Mouse (Mus musculus) brown adipose tissue, adult 24 weeks (tissue): ENCODE data around the gene Acadsb. TPM values are rescaled to one million over a fixed set of nuclear protein-coding genes. Genes with fewer than 3 reads are reported as not detected.
"Not testable (repeated sequence)": the region's sequence is repeated elsewhere in the genome, so short reads cannot be mapped to it uniquely, and the experiment has no call there.

Source experiments
- H3K27ac ChIP-seq: fragments of 200-500 bp; replicated peaks from 2 replicates; pipeline ENCODE4 v1.5.1; 2012; ENCODE audit warnings: low read depth, mild to moderate bottlenecking, low read length
- H3K4me1 ChIP-seq: fragments of 200-500 bp; 2 replicates; pipeline ENCODE4 v1.6.1; 2012; ENCODE audit warnings: low read length, mixed read lengths; ENCODE audit not compliant: control insufficient read depth, insufficient read depth, insufficient read length
- H3K4me3 ChIP-seq: fragments of 200-500 bp; 2 replicates; pipeline ENCODE4 v1.5.1; 2012; ENCODE audit warnings: low read depth, mild to moderate bottlenecking, low read length, moderate library complexity; ENCODE audit not compliant: insufficient read depth
- polyA plus RNA-seq: library from polyadenylated mRNA; stranded (reverse); fragments of >200 nt; gene quantifications from 2 replicates; pipeline ENCODE4 v1.2.4, GENCODE M21; 2012; ENCODE audit not compliant: missing spikeins, insufficient read depth, insufficient read length

The Acadsb gene
- 240 and 287 TPM in 2 replicates for polyA plus RNA-seq

DNA sequence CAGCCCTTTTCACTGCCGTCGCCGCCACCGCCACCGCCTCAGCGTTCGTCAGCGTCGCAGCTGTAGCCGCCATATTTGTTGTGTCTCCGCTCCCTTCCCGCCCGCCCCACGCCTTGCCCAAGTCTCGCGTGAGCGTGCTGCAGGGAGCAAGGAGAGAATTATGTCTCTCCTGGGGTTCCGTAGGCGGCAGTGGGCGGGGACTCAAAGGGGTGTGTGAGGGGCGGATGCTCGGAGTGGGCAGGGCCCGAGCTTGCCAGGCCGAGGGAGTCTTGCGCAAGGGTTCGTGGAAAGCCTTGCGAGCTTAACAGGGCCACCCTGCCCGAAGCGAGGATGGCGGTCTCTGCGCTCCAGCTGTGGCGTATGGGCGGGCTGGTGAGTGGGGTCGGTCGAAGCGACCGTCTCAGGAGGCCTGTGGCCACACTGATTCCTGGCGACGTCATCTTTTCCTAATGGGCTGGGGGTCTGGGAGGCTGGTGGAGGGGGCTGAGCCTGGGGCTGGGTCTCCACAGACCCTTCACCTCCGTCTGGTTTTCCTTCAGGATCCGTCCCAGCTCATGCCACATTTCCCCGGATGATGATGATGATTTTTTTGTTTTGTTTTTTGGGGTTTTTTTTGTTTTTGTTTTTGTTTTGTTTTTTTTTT lies at the start of gene Acadsb, which contains the start of gene Ikzf5:
Gene Acadsb (plus strand): TSS at position 186 of the 643 bp plus-strand sequence.
Gene Ikzf5 (minus strand): TSS at position 106 of the 643 bp plus-strand sequence.
- Histone ChIP-seq H3K4me1 (peaks cover 10% of the 10 kb centered on the region), H3K4me3 (peak within 1 kb of the TSS; percentile 91), H3K27ac (peak within 1 kb of the TSS; percentile 59)

DNA sequence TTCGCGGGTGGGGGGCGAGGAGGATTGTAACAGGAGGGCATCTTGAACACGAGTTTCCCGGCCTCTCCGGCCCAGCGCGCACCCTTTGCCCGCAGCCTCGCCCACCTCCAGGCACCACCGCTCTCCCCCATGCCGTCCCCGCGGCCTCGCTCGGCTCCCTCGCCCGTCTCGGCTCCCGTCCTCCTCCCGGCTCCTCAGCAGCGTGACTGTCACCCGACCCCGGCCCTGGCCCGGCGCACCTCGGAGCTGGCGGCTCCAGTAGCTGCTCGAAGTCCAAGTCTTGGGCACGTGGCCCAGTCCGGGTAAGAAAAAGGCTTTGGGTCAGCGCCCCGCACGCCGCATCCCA lies 48.2 kb upstream of the Acadsb start:
- Histone ChIP-seq H3K27ac (peak overlapping the region; percentile 76), H3K4me1 (no peaks in the 10 kb centered on the region; the same call in 1 of the 2 replicates), H3K4me3 (peak overlapping the region; percentile 84)

DNA sequence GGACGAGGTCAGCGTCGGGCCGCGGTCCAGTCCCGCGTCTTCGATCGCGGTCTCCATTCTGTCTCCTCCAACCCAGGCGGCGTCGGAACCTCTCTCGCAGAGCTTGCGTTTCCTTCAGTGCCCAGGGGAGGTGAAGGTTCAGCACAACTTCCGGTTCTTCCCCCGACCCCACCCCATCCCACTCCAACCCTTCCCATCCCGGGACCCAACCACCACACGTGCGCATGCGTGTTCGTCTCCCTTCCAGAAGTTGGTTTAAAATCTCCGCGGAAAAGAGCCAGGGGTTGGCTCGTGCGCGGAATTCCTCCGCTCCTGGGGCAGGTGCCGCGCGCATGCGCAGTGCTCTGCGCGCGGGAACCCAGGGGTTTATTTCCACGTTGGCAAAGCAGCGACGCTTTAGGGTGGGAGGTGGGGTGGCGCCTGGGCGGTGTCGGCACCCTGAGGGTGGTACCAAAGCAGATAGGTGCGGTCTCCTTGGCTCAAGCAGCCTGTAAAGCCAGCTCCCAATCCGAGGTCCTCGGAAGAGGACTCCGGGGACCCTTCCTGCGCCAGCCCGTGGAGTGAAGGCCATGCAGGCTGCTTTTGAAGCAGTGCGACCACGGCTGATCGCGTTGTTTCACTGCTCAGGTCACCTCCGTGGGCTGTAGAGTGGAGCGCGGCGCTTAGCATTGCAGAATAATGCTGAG lies 47.6 kb upstream of the Acadsb start, which contains the start of gene 2310057M21Rik:
Gene 2310057M21Rik (minus strand): TSS at position 145 of the 686 bp plus-strand sequence.
- peak within 1 kb of the TSS; percentile 76 for H3K27ac ChIP-seq
- H3K4me3 ChIP-seq = peak within 1 kb of the TSS; percentile 84
- H3K4me1 ChIP-seq = no peaks in the 10 kb centered on the region; the same call in 1 of the 2 replicates

DNA sequence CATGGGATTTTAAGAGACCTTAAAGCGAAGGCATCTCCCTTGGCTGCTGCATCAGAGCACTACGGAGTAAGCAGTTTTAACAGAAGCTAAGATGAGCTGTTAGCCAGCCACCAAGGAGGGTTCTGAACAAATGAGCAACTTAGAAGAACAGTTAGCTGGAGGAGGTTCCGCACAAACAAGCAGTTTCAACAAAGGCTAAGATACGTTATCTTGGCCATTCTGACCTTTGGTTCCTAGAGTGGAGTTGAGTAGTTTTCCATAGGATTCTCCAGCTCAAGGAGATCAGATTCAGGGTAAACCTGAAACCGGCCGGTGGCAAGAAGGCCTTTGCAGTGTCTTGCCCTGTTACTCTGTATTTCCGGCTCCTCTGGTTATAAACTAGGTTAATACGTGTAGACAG lies 46.3 kb upstream of the Acadsb start:
- H3K27ac ChIP-seq = no peak overlapping the region
- no peaks in the 10 kb centered on the region; the same call in 1 of the 2 replicates for H3K4me1 ChIP-seq
- H3K4me3 ChIP-seq = no peak overlapping the region

DNA sequence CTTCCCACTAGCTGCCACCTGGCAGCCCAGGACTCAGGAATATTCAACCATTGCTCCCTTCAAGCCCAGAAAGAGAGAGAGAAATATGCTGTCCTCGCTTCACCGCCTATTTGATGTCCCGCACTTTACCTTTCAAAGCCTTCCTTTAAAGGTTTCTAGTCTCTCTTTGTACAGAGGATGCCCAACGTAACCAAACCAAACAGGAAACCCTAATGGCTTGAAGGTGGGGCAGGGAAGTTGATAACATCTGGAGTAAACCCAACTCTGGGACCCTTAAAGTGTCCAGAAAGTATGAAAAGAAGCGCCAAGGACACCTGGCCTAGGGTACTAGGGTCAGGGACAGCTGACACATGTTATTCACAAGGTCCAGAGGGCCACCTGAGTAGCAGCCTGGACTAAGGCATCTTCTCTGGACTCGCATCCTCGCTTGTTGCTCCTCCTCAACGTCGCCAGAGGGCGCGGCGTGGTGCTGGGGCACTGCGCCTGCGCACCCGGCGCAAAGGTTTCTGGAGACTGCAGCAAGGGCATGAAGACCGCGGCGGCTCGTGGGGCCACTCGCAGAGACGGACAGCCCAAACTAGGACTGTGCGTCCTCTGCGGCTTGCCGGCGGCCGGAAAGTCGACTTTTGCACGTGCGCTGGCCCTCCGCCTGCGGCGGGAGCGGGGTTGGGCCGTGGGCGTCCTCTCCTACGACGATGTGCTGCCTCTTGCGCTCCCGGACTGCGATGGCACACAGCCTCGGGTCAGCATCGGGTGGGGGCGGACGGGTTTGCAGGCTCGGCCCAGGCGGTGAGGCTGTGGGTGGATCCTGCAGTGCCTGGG lies 39.5 kb upstream of the Acadsb start, which contains the start of gene Pstk:
Gene Pstk (plus strand): TSS at position 494 of the 822 bp plus-strand sequence.
- H3K27ac ChIP-seq = peak within 1 kb of the TSS; percentile 71
- H3K4me1 ChIP-seq = no peaks in the 10 kb centered on the region
- H3K4me3 ChIP-seq = peak within 1 kb of the TSS; percentile 87

DNA sequence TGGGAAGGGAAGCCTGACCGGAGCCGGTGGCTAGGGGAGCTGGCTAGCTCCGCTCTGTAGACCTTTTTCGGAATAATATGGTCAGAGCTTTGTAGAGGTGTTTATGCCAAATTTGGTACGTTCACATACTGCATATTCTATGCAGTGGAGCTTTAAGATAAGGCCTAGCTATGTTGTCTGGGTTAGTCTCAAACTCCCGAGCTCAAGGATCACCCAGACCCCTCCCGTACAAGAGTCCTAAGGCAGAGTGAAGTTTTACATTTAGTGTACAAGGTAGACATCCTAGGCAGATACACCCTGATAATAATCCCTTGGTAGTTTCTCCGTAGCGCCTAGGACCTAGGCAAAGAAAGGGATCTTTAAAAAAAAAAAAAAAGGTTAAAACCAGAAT lies 38.9 kb upstream of the Acadsb start:
- H3K27ac ChIP-seq = peak overlapping the region; percentile 71; the same call in 1 of the 2 replicates
- peak overlapping the region; percentile 87 for H3K4me3 ChIP-seq

DNA sequence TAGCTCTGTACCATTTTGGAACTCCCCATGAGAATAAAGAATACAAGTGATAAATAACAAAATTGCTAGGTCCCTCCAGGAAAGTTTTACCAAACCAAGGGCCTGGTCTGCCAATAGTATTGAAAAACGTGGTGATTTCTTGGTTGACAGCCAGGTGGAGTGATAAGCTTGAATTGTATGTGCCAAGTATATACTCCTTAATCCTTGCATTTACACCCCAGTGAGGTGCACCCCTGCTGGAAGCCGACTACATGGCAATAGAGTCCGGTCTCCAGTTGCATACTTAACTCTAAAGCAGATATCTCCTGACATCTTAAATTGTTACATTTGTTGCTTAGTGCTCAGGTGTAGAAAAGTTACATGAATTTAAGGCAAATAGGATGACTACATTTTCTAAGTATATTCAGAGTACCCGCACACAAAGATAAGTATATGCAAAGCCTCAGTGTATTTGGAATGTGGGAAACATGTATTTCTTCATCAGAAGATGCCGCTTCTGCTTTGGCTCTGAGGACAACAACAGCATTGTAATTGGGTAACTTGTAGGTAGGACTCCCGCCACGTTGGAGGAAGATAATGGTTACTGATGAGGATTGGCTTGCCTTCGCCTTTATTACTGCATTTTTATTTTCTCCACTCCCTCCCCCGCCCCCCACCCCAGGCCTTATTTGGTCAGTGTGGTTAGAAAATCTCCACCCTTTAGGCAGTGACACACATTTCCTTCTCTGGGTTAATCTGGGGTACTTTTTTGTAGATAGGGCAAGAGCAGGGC lies 38.3 kb upstream of the Acadsb start:
- no peaks in the 10 kb centered on the region for H3K4me1 ChIP-seq
- peak overlapping the region; percentile 16; the same call in 1 of the 2 replicates for H3K4me3 ChIP-seq
- H3K27ac ChIP-seq = no peak overlapping the region

More for the DNA sequence above, 38.9 kb upstream of the Acadsb start:
- no peaks in the 10 kb centered on the region for H3K4me1 ChIP-seq

DNA sequence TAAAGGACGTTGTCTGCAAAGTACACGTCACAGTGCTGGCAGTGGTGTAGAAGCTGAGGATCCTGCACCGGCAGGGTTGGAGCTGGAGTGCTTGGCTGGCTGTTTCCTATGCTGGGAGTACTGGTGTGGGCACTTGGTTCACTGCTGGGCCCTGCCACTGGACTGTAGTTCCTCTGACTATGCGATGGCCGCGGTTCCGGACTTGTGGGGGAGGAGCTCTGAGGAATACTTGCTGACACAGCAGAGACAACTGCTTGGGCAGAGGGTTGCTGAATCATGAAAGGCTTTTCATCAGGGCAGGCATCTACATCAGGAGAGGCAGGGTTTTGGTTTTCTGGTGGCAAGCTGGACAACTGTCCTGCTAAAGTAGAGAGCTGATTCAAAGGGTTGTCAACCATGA lies 18.6 kb upstream of the Acadsb start:
- not testable (repeated sequence) for H3K27ac ChIP-seq, H3K4me1 ChIP-seq, H3K4me3 ChIP-seq

DNA sequence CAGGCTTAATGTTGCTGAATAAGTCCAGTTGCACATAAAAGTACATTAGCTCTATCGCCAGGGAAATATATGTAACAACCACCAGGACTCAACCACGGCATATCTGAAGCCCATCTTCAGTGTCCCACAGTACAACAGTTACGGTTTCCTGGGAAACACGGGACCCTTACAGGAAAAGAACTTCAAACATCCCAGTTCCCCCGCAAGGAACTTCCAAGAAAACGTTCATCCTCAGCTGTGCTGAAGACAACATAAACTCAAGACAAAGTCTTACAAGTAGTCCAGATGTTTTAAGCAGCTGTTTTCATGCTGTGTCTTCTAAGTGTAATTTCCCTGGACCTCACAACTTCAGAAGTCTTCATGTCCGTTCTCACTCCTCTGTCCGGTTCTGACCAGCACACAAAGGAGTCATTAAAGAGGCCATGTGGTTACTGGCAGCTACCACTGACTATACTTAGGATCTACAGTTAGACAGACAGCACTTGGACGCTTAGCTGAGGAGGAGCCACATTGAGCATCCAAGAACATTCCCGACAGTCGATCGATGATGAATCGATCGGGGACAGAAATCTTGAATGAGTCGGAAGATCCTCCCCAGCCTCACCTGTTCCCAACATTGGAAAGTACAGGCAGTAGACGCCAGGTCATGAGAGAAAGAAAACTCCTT lies 947 bp upstream of the Acadsb start:
- Histone ChIP-seq H3K4me1 (peaks cover 12% of the 10 kb centered on the region), H3K4me3 (peak overlapping the region; percentile 91), H3K27ac (peak overlapping the region; percentile 59)

DNA sequence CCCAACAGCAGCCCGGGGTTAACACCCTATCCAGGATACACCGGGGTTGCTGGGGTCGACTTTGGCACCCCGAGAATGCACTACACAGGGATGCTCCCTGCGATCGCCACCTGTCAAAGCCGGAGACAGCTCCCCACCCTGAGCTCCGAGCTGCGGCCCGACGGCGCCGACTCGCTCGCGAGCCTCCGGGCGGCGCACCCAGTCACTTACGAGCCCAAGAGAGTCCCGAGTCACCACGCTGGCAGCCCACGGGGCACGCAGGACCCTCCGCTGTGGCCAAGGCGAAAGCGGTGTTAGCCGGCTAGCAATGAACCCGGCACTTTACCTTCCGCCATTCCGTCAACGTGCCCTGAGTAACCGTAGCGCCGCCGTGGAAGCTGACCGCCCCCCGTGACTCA lies 414 bp upstream of the Acadsb start:
- peak overlapping the region; percentile 59 for H3K27ac ChIP-seq
- peaks cover 10% of the 10 kb centered on the region for H3K4me1 ChIP-seq
- H3K4me3 ChIP-seq = peak overlapping the region; percentile 91

DNA sequence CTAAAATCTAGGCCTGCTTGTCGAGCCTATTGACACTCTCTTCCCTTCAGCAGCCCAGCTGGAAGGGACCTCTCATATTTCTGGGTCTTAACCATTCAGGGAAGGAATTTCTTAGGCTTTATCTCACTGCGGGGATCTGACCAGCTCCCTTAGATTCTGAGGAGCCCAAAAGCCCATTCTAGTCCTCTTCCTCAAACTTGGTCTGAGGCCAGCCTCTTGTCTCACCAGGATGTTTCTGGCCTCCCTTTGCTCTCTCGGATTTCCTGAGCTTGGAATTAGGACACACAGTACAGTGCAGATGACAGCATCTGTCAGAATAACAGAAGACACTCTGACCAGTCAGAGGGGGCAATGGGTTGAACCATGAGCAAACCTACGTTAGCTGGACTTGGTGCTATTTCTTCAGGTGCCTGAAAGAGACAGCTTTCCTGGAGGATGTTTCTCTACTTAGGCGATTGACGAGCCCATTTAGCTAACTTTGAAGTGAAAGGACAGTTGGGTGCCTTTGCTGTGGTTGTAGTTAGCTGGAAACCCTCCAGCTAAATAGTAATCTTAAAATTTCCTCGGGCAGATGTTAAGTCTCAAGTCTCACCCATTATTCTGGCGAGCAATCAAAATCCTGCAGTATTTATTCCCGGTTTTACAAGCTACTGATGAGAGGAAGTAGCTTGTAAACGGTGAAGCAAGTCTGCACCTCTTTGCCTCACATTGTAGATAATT lies 980 bp downstream of the Acadsb start:
- peaks cover 10% of the 10 kb centered on the region for H3K4me1 ChIP-seq
- no peak overlapping the region for H3K27ac ChIP-seq
- peak overlapping the region; percentile 79 for H3K4me3 ChIP-seq

DNA sequence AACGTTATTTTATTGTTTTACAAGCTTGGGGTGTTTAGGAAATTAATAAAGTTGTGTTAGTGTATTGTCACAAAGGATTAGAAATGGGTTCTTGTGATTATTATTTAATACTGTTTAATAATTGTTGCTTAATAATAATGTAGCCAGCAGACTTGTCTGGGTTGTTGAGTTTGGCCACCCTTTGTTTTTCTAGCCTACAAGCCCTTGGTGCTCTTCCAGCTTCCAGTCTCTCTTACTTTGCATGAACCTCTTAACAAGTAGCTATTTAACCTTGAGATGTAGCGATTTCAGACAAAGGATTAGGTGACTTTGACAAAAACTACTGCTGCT lies 1.5 kb downstream of the Acadsb start:
- Histone ChIP-seq H3K27ac (no peak overlapping the region), H3K4me3 (no peak overlapping the region)

DNA sequence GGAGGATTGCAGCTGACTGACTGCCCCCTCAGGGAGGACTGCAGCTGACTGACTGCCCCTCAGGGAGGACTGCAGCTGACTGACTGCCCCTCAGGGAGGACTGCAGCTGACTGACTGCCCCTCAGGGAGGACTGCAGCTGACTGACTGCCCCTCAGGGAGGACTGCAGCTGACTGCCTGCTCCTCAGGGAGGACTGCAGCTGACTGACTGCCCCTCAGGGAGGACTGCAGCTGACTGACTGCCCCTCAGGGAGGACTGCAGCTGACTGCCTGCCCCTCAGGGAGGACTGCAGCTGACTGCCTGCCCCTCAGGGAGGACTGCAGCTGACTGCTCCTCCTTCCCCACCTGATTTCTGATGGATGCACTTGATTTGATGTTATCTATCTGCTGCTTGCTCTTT lies 6.3 kb downstream of the Acadsb start:
- H3K27ac ChIP-seq, H3K4me3 ChIP-seq, H3K4me1 ChIP-seq: not testable (repeated sequence)

More for the DNA sequence above, 1.5 kb downstream of the Acadsb start:
- peaks cover 10% of the 10 kb centered on the region for H3K4me1 ChIP-seq
